Mouse (Mus musculus): ENCODE results near the gene Cpb1. TPM values are rescaled to one million over a fixed set of nuclear protein-coding genes. Genes with fewer than 3 reads are reported as not detected.

The Cpb1 gene
- 0.04 and 0.08 TPM in 2 replicates for polyA plus RNA-seq (2012; rRNA removed)

DNA sequence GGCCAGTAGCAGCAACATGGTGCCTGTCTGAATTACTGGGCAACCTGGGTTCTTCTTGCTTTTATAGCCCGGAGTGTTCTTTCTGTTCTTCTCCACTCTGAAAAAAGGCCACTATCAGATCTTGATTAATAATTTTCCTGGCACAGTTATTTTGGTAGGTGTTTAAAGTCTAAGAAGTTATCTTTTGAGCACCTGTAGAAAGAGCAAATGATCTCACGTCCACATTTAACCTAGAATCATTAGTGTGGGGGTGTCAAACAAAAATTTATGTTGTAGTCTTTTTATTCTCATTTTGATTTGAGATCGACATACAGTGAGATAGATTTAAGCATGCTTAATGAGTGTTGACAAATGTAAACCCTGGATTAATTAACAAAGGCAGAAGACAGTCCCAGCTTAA lies at the start of gene Cpb1:
Cpb1 (minus strand) TSS at position 101 of the 400 bp plus-strand sequence.

DNA sequence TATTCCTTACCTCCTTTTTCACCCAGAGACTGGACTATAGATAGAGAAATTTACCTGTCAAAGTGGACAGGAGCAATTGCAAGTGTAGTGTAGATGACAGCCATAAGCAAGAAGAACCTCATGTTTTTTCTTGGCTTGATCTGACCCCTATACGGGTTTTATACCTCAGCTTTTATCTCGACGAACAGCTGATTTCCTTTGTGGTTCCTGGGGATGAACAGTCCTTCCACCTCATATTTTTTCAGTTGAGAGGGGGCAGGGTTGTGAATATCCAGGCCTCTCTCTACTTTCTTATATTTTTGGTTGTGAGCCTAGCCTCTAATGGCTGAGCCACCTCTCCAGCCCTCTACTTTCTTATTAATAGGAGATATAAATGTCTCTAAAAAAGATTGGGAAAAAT lies 33.5 kb downstream of the Cpb1 start, which contains the start of gene Cpa3:
Cpa3 (minus strand) TSS at position 132 of the 400 bp plus-strand sequence.

Other genes with a start within 250 kb of the Cpb1 start
- 10.9 and 14.4 TPM in 2 replicates for gene Hps3, start 240.4 kb downstream of the Cpb1 start, polyA plus RNA-seq (2012; rRNA removed)
- 13.4 and 16.6 TPM in 2 replicates for gene Hltf, start 217.9 kb downstream of the Cpb1 start, polyA plus RNA-seq (2012; rRNA removed)
- 18.1 and 39.9 TPM in 2 replicates for gene Gyg, start 120.4 kb downstream of the Cpb1 start, polyA plus RNA-seq (2012; rRNA removed)
- 0.49 and 0.93 TPM in 2 replicates for gene Cpa3, start 33.6 kb downstream of the Cpb1 start, polyA plus RNA-seq (2012; rRNA removed)
- 0.05 and 0.15 TPM in 2 replicates for gene Agtr1b, start 91.4 kb upstream of the Cpb1 start, polyA plus RNA-seq (2012; rRNA removed)